Mouse (Mus musculus): ENCODE data around the gene Gas6. TPM values are rescaled to one million over a fixed set of nuclear protein-coding genes. Genes with fewer than 3 reads are reported as not detected.

Gas6 gene
- polyA plus RNA-seq, 1 experiment from 2014 or later: 596 TPM

DNA sequence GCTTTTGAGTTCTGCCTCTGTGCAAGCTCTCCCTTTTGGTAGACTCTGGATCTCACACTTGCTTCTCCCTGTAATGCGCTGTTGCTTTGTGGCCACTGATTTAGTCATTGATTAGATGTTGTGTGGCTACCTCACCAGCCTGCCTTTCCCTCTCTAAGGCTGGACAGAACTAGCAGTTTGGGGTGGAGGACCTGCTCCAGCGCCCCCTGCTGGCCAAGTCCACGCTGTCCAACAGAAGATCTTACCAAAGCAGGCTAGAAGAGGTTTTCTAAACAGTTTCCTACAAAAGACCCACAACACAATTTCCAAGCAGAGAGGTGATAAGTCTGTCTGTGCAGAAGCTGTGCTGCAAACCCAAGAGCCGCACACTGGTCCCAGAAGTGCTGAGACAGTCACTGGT, 32.4 kb downstream of the Gas6 start:
- no peaks in the 10 kb centered on the region for H3K79me2 ChIP-seq (ENCODE audit: inconsistent target)
- 36% methylated on average over 4 of the region's 4 CpGs for WGBS (ENCODE audit: missing documents)
- H3K36me3 ChIP-seq (ENCODE audit: inconsistent target): peaks cover 24% of the 10 kb centered on the region
- H3K27ac ChIP-seq: no peak overlapping the region
- no peak overlapping the region for H3K4me3 ChIP-seq (ENCODE audit: inconsistent target)

DNA sequence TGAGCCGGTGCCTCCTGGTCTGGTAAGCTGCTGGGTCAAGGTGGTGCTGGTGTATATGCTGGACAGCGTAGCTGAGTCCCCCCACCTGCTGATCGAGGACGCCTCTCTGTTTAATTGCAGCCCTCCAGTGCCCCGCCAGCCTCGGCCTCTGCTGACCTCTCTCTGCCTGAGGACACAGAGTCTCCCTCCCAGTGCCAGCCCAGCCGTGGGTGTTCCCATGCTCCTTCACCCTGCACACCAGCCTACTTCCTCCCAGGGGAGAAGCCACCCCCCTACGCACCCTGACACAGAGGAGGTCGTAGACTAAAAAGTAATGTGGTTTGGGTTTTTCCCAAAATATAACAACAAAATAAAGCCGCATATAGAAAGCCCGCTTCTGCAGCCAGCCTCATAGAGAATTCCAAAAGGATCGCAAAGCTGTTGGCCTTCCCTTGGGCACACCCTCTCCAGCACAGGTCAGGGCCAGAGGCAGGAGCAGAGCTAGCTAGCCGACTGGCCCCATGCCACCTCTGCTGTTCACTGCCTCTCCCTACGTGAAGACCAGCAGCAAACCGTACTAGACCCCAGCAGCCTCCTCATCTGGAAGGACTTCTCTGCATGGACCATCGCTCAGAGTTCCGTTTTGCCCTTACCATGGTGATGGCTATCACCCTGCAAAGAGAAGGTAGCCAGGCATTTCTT, 33.1 kb downstream of the Gas6 start:
- H3K79me2 ChIP-seq (ENCODE audit: inconsistent target): no peaks in the 10 kb centered on the region
- no peak overlapping the region for H3K4me3 ChIP-seq (ENCODE audit: inconsistent target)
- H3K27ac ChIP-seq: no peak overlapping the region
- H3K36me3 ChIP-seq (ENCODE audit: inconsistent target): peaks cover 18% of the 10 kb centered on the region
- 79% methylated on average over 17 of the region's 17 CpGs for WGBS (ENCODE audit: missing documents)

DNA sequence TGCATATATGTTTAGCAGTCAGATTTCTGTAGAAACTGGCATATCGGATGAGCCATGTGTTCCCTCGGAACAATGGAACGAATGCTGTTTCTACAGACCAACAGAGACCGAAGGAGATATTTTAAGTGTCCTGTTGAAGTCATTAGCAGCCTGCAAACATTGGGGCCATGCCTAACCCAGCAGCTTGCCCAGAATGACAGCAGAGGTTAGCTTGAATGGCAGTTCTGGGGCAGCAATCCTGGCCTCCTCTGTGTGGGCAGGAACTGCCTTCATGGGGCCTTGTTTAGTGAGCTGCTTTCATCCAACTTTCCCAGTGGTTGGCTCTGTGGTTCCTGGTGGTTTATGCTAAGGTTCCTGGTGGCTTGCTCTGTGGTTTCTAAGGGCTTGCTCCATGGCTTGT, 34.9 kb downstream of the Gas6 start:
- WGBS (ENCODE audit: missing documents): 97% methylated on average over 4 of the region's 4 CpGs
- no peaks in the 10 kb centered on the region for H3K79me2 ChIP-seq (ENCODE audit: inconsistent target)
- H3K4me3 ChIP-seq (ENCODE audit: inconsistent target): no peak overlapping the region
- H3K27ac ChIP-seq: no peak overlapping the region
- H3K36me3 ChIP-seq (ENCODE audit: inconsistent target): peaks cover under 1% of the 10 kb centered on the region; the same call in 1 of the 2 replicates

DNA sequence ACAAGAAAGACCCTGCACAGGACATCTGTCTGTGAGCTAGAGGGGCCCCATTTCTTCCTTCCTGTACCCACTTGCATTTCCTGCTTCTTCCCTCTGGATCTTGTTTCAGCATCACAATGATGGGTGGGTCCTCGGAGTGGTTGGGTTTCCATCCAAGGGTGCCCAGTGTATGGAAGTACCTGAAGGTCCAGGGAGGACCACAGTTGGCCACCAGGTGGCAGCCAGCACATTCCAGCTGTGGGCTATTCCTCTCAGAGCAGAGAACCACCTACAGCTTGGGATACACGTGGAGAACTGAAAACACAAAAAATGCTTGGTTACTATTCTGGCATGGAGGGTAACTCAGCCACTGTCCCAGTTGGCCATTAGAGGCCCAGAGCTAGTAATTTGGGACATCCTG, 39.0 kb downstream of the Gas6 start:
- Histone ChIP-seq H3K36me3 (ENCODE audit: inconsistent target) (no peaks in the 10 kb centered on the region), H3K4me3 (ENCODE audit: inconsistent target) (no peak overlapping the region), H3K79me2 (ENCODE audit: inconsistent target) (no peaks in the 10 kb centered on the region), H3K27ac (no peak overlapping the region)
- WGBS (ENCODE audit: missing documents): 13% methylated on average over 2 of the region's 2 CpGs

DNA sequence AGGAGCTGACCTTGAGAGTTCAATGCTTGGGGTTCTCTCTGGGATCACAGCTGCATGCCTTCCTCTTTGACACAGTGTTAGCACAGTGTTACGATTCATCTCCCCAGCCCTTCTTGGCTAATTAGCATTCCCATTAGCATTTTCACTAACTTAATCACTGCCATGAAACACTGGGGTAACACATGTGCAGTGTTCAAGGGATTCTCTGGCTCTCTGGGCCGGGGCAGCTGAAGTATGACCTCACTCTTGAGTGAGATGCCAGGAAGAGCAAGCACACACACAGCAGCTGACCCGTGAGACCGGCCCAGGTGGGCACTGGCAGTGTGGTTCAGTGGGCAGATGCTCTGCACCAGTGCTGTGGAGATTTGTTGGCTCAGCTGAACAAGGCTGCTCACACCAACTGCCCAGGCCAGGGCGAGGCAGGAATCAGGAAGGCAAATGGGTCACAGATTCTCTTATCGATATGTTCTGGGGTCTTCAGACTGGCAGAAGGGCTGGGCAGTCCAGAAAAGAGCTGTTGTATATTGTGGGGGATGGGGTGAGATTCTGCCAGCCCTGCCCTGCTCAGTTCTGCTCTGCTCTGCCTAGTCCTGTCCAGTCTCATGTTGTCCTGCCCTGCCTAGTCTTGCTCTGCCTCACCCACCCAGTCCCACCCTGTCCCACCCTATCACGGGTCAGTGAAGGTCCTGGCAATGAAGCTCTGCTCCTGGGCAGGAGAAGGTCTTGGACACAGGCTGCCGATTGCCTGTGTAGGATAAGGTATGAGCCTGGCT, 39.8 kb downstream of the Gas6 start:
- no peak overlapping the region for H3K4me3 ChIP-seq (ENCODE audit: inconsistent target)
- no peaks in the 10 kb centered on the region for H3K36me3 ChIP-seq (ENCODE audit: inconsistent target)
- WGBS (ENCODE audit: missing documents): 83% methylated on average over 8 of the region's 8 CpGs
- no peaks in the 10 kb centered on the region for H3K79me2 ChIP-seq (ENCODE audit: inconsistent target)
- no peak overlapping the region for H3K27ac ChIP-seq

DNA sequence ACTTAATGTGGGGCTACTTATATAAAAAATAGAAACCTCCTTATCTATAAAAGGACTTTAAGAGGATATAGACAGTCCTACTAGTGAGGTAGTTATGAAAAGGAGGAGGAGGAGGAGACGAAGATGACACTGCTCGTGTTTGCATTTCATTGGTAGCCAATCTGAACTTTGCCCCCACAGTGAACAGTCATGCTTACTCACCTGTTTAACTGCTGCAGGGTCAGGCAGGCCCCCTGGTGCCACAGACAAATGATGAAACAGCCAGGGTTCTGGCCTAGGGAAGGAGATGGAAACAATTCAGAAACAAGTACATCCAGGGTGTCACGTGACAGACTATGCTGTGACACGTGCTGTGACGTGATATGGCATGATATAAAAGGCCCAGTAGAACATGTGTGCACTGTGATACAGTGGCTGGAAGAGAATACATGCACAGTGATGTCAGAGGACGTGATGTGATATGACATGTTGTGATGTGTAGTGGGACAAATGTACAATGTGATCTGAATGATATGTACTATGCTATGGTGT, 42.5 kb downstream of the Gas6 start:
- WGBS (ENCODE audit: missing documents): 79% methylated on average over 6 of the region's 6 CpGs
- no peak overlapping the region for H3K4me3 ChIP-seq (ENCODE audit: inconsistent target)
- H3K27ac ChIP-seq: no peak overlapping the region
- no peaks in the 10 kb centered on the region for H3K79me2 ChIP-seq (ENCODE audit: inconsistent target)
- H3K36me3 ChIP-seq (ENCODE audit: inconsistent target): no peaks in the 10 kb centered on the region

DNA sequence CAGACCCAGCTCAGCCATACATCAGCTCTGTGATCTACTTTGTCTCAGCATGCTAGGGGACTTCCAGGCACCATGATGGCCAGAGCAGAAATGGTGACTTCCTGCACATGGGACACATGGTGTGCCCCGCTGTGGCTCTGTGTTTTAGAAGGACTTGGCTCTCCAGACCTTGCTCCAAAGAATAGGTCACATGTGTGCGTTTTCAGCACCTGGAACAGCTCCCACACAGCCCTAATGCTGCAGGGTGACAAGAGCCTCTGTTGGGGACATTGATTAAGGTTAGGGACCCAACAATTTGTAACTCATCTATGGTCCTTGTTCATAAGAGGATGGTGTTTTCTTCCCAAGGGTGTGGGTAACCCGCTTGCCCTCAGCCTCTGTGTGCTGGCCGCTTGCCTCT, 46.1 kb downstream of the Gas6 start:
- Histone ChIP-seq H3K4me3 (ENCODE audit: inconsistent target) (no peak overlapping the region), H3K79me2 (ENCODE audit: inconsistent target) (no peaks in the 10 kb centered on the region), H3K27ac (no peak overlapping the region), H3K36me3 (ENCODE audit: inconsistent target) (no peaks in the 10 kb centered on the region)
- 48% methylated on average over 4 of the region's 4 CpGs for WGBS (ENCODE audit: missing documents)

DNA sequence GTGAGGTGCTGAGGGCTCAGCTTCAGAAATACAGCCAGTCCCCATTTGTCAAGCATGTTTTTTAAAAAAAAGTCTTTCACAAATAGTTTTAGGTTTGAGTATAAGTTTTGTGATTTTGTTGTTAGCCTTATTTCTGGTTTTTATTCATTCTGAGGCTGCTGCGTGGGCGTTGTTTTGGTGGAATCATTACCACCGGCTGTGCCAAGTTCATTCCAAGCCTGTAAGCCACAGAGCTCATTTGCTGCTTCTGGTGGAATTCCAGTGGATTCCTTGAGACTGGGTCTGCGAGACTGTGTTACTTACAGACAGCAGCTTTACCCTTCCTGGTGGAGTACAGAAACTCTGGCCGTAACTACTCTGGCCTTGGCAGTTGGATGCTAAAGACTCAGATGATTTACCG, 47.8 kb downstream of the Gas6 start:
- Histone ChIP-seq H3K27ac (no peak overlapping the region), H3K36me3 (ENCODE audit: inconsistent target) (no peaks in the 10 kb centered on the region), H3K4me3 (ENCODE audit: inconsistent target) (no peak overlapping the region), H3K79me2 (ENCODE audit: inconsistent target) (no peaks in the 10 kb centered on the region)
- 92% methylated on average over 6 of the region's 6 CpGs for WGBS (ENCODE audit: missing documents)

DNA sequence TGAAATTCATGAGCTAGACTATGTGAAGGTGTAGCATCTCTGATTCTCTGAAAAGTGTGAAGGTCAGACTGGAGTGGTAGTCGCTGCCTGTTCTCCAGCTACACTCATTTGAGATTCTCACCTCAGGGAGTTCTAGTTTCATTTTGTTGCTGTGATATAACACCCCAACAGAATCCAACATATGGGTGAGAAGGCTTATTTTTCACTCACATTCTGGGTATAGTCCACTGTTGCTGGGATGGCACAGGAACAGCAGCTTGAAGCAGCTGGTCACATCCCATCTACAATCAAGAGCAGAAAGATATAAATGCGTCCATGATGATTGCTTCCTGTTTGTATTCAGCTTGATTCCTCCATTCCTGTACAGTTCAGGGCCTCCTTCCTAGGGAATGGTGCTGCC, 52.1 kb downstream of the Gas6 start:
- H3K4me3 ChIP-seq (ENCODE audit: inconsistent target): no peak overlapping the region
- no peaks in the 10 kb centered on the region for H3K36me3 ChIP-seq (ENCODE audit: inconsistent target)
- 91% methylated on average over 2 of the region's 2 CpGs for WGBS (ENCODE audit: missing documents)
- no peak overlapping the region for H3K27ac ChIP-seq
- H3K79me2 ChIP-seq (ENCODE audit: inconsistent target): no peaks in the 10 kb centered on the region

DNA sequence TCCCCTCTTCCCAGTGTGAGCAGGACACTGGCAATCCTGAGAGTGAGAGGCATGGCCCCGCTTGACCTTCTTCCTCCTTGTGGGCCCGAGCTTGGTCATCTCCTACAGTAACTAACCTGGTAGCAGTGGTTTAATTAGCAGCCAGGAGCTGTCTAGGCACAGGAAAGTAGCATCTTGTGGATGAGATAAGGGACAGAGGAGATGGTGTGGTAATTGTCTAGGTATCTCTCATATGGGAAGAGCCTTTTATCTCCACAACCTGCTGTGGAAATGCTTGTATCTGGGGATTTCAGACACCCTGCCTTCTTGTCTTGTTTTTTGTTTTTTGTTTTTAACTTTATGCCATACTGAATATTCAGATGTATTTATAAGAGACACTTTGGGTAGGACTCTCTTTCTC, 56.8 kb downstream of the Gas6 start:
- 81% methylated on average over 2 of the region's 2 CpGs for WGBS (ENCODE audit: missing documents)
- no peaks in the 10 kb centered on the region for H3K36me3 ChIP-seq (ENCODE audit: inconsistent target)
- no peak overlapping the region for H3K4me3 ChIP-seq (ENCODE audit: inconsistent target)
- H3K79me2 ChIP-seq (ENCODE audit: inconsistent target): no peaks in the 10 kb centered on the region
- no peak overlapping the region for H3K27ac ChIP-seq

DNA sequence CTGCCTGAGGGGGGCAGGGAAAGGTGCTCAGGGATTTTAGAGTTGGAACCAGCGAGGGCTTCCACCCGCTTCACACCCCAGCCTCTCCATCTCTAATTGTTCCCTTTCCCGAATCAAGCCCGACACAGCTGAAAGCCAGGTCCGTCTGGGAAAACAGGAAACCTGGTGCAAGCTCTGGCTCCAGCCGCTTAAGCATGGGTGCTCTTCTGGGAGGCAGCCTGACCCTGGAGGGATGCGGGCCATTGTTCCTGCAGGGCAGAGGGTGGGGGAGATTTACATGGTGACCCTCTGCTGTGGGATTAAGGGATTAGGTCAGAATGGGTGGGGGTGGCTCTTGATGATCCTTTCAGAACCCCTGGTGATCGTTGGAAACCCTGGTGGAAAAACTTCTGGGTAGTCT, 58.2 kb downstream of the Gas6 start:
- no peaks in the 10 kb centered on the region for H3K79me2 ChIP-seq (ENCODE audit: inconsistent target)
- no peak overlapping the region for H3K4me3 ChIP-seq (ENCODE audit: inconsistent target)
- no peak overlapping the region for H3K27ac ChIP-seq
- 12% methylated on average over 7 of the region's 8 CpGs for WGBS (ENCODE audit: missing documents)
- no peaks in the 10 kb centered on the region for H3K36me3 ChIP-seq (ENCODE audit: inconsistent target)

DNA sequence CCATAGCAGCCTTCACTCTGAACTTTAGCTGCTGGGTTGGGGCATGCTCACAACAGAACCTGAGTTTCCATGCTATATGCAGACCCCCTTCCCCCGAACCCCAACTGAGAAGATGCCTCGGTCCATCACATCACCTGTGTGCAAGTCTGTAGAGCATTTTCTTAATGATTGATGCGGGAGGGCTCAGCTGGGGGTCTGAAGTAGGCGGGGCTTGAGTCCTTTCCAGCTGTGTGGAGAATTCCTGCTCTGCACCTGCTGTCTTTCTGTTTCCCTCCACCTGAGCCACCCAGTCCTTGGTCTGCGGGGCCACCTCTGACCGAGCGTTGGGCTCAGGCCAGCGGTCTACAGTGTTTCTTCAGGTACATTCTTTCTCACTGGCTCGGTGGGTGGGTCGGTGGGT, 59.4 kb downstream of the Gas6 start, which contains the start of gene Tmem255b:
Gene Tmem255b (plus strand): TSS at position 301 of the 400 bp plus-strand sequence.
- Histone ChIP-seq H3K36me3 (ENCODE audit: inconsistent target) (no peaks in the 10 kb centered on the region), H3K4me3 (ENCODE audit: inconsistent target) (no peak within 1 kb of the TSS), H3K27ac (no peak within 1 kb of the TSS), H3K79me2 (ENCODE audit: inconsistent target) (no peaks in the 10 kb centered on the region)
- WGBS (ENCODE audit: missing documents): 44% methylated on average over 10 of the region's 10 CpGs

DNA sequence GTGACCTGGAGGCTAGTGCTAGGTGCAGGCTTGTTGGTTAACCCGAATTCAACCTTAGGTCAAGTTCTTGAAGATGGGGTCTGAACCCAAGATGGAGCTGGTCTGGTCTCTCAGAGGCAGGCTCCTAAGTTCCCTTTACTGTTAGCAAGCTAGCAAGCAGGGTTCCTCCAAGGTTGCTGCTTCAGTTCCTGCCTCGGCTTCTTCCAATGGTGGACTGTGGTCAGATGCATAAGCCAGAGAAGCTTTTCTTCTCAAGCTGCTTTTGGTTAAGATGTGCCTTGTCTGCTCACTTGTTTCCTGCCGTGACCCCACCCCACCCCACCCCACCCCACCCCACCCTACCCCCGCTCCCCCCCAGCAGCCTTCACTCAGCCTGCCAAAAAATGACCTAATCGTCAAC, 61.2 kb downstream of the Gas6 start:
- Histone ChIP-seq H3K79me2 (ENCODE audit: inconsistent target) (no peaks in the 10 kb centered on the region), H3K36me3 (ENCODE audit: inconsistent target) (no peaks in the 10 kb centered on the region), H3K4me3 (ENCODE audit: inconsistent target) (no peak overlapping the region), H3K27ac (no peak overlapping the region)
- WGBS (ENCODE audit: missing documents): 16% methylated on average over 5 of the region's 5 CpGs

DNA sequence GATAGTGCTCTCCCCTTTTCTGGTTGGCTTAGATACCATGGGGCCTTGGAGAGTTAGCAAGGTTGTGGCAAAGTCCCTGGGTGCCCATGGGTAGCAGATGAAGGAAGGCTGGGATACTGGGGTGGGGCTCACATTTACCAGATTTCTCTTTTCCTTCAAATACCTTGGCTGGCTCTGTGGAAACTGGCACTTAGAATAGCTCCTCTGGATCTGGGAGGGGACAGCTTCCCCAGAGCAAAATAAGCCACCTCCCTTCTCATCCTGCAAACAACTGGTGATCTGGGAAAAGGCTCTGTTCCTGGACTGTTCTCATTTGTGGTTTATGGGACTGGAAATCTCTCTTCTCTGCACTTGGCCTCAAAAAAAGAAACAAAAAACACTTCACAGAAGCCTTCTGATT, 63.4 kb downstream of the Gas6 start:
- no peaks in the 10 kb centered on the region for H3K36me3 ChIP-seq (ENCODE audit: inconsistent target)
- no peak overlapping the region for H3K27ac ChIP-seq
- H3K4me3 ChIP-seq (ENCODE audit: inconsistent target): no peak overlapping the region
- H3K79me2 ChIP-seq (ENCODE audit: inconsistent target): no peaks in the 10 kb centered on the region

DNA sequence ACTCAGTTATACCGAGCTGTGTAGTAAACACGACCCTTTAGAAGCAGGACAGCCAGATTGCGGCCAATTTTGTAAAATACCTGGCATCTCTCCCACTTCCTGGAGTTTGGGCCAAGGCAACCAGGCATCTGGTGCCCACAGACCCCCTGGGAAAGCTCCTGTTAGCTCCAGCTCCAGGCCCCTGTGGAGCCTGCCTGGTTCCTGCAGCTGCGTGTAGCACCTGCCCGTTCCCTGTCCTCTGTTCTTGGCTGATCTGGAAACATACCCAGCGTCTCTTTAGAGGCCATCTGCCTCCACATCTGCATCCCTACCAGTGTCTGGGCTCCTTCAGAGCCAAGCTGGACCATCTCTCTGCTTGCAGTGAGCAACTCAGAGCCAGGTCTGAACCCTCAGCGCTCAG, 63.9 kb downstream of the Gas6 start:
- Histone ChIP-seq H3K79me2 (ENCODE audit: inconsistent target) (no peaks in the 10 kb centered on the region), H3K27ac (no peak overlapping the region), H3K4me3 (ENCODE audit: inconsistent target) (no peak overlapping the region), H3K36me3 (ENCODE audit: inconsistent target) (no peaks in the 10 kb centered on the region)
- 88% methylated on average over 7 of the region's 7 CpGs for WGBS (ENCODE audit: missing documents)
